Mouse (Mus musculus): ENCODE data around the gene Unc119b.
"Not testable (repeated sequence)": the region's sequence is repeated elsewhere in the genome, so short reads cannot be mapped to it uniquely, and the experiment has no call there.

The Unc119b gene

DNA sequence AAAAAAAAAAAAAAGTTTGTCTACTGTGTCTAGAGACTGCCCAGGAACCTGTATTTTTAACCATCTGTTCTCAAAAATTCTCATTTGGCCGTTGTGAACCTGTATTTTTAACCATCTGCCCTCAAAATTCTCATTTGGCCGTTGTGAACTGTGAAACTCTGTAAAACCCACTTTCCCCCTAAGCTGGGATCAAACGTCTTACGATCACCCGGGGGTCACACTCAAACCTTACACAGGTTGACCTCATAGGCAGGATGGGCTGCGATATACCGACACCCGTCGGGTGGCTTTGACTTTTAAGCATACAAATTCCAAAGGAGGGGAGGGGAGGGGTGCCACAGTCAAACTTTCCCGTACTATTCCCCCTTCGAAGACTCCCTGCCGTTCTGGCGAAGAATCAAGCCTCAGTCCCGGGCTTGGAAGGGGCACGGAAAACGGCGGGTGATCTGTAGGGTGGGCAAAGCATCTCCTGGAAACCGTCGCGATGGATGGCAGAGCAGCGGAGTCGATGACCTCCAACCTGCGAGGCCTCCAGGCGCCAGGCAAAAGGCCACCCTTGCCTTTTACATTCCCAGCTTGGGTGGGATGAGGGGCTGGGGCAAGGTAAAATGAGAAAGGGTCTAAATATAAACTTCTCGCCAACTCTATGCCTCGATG, 22.3 kb upstream of the Unc119b start:
- DNase-seq (ENCODE audit: low spot score): no peak

DNA sequence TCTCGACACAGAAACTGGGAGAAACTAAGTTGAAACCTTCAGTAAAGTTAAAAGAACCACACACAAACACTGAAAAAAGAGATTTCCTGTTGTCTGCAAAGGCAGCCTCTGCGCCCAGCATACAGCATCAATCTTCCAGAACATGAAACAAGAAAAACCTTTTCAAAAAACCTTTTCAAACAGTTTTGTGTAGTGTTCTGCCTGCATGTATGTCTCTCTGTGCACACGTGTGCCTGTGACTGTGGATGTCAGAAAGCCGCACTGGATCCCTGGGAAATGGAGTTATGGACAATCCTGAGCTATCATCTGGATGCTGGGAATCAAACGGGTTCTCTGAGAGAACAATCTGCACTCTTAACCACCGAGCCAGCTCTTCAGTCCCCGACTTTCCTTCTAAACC, 21.6 kb upstream of the Unc119b start:
- DNase-seq (ENCODE audit: low spot score): no peak

DNA sequence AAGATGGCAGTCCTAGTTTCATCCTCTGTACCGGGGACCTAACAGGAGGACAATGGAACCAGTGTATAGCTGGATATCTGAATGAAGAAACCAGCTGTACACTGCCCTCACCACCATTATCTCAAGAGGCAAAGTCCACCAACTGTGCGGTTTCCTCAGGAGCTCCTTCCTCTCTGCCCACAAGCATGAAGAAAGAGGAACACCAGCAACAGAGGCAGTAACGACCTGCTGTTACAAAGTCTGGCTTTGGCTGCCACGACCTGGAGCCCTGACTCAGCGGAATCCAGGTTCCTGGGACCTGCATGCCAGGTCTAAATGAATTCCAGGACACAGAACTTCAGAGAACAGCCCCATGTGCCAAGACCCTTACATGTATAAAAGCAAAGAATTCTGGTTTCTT, 21.1 kb upstream of the Unc119b start:
- DNase-seq (ENCODE audit: low spot score): no peak

DNA sequence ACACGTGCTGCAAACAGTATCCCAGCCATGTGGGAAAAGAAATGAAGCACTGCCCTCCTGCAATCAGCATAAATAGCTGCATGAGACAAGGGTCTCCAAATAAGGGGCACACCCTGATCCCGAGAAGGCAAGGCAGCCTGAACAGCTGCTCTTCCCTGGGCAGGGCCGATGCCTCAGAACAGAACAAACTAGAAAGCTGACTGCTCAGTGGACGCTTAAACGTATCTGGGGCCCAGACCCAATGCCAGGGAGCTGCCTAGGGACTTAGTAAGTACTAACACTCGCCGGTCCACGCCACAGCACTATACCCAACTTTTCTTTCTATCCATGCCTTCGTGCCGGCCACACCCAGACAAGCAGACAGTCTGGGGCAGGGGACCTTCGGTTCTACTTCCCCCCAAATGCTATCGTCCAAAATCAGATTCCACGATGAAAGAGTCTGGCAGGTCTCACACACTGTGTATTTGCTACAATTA, 20.4 kb upstream of the Unc119b start:
- no peak for DNase-seq (ENCODE audit: low spot score)

DNA sequence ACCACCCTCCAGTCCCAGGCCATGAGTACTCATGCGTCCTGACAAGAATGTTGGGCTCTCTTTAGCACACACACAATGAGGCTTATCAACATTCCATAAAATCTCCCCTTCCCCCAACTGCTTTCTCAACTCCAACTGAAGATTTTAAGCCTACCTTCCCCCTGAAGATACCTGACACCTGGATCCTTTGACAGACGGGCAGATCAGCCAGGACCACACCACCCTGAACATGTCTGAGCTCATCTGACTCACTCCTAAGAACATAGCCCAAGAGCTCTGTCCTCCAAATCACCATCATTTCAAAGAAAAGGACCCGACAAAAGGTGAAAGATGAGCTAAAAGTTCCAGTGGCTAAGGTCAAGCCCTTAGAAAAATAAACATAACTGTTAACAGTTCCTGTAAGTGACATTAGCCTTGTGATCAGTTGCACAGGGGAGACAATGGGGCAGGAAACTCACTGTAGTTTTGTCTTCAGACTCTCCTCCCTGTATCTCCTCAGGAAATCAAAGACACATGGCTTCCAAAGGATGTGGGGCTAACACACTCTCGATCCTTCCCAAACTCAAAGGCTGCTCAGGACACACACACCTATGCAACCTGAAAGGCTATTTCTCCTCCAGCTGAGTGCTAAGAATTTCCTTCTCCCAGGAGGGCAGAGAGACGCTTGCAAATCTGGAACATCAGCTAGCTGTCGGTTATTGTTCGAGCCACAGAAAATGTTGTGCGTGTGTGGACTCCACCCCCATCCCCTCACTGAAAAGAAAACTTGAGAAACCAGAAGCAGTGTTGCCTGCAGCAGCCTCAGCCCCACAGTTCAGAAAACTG, 17.6 kb upstream of the Unc119b start:
- DNase-seq (ENCODE audit: low spot score): no peak

DNA sequence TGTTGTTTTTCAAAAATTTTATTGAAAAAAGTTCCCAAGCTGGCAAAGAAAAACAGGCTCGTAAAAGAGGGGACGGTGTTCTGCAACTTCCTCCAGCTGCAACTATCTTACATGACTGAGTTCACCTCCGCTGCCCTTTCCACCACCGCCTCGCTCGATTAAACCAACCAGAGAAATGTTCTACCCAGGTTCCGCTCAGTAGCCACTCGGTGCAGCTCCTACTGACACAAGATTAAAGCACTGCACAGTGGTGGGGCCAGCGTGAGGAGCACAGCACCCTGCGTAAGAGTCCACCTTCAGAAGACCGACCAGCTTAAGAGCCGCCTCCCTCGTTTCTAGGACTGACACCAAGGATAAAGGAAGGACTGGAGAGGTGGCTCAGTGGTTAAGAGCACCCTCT, 16.7 kb upstream of the Unc119b start:
- DNase-seq (ENCODE audit: low spot score): no peak

DNA sequence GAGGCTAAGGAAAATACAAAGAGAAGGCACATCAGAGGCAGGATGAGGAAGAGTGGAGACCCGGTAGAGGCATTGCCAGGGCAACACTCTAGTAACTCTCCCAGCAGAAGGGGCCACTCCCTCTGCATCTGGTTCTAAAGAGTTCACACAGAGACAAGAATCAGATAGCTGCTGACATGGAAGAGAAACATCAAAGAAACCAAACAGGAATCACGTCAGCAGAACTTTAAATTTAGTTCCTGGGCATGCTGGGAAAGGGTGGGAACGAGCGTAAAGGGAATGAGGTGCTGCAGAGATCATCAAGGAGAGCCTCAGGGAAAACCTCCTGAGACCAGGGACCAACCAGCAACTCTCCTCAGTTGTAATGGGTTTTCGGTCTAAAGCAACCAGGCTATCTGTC, 16.2 kb upstream of the Unc119b start:
- DNase-seq (ENCODE audit: low spot score): no peak

DNA sequence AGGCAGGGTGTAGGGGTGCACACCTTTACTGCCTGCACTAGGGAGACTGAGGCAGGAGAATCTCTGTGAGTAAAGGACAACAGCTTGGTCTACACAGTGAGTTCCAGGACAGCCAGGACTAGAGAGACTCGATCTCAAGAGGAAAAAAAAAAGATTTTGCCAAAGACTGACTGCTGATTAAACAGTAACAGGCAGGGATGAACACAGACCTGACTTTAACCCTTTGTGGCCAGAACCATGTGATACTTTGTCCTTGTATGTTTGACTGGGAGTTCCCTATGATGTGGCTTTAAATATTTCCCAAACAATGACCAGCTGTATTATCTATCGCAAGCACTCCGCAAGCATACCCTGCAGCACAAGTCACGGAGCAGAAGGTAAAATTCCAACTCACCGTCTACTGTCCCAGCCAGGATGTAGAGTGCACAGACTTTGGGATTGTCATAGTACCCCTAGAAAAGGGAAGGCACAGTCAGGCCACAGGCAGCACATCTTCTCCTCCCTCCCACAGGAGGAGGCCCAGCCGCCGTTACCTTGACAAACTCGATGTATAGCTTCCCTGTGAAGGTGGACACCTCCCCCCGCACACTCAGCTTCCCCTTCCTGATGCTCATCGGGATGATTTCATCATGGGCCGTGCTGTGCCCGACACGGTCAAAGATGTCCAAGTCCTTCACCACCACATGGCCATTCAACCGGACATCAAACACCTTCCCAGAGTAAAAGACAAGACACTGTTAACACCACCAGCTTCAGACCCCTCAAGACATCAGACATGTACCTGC, 15.1 kb upstream of the Unc119b start:
- DNase-seq (ENCODE audit: low spot score): no peak

DNA sequence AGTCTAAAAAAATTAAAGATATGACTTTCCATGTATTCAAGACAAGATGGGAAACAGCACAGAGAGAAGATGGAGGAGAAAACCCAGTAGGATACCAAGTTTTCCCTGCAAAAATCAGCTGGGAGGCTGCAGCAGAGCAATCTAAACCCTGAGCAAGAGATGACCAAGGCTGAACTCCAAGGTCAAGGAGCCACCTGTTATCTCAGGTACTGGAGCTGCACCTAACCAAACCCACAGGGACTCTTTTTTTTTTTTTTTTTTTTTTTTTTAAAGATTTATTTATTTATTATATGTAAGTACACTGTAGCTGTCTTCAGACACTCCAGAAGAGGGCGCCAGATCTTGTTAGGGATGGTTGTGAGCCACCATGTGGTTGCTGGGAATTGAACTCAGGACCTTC, 14.1 kb upstream of the Unc119b start:
- not testable (repeated sequence) for DNase-seq (ENCODE audit: low spot score)

DNA sequence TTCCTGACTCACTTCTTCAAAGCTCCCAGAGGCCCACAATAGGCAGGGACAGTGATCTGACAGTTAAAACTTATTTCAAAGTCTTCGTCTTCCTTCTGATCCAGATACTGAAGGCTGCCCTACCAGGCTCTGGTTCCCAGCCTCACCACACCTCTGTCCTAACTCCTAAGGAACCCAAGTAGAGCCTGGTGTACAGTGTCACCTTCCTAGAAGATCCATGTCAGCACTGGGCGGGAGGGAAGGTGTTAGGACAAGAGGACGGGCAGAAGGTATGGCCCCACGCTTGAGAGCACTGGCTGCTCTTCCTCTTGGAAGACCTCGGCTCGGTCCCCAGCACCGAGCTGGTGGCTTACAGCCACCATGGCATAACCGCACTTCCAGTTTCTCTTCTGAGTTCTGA, 13.6 kb upstream of the Unc119b start:
- DNase-seq (ENCODE audit: low spot score): no peak

DNA sequence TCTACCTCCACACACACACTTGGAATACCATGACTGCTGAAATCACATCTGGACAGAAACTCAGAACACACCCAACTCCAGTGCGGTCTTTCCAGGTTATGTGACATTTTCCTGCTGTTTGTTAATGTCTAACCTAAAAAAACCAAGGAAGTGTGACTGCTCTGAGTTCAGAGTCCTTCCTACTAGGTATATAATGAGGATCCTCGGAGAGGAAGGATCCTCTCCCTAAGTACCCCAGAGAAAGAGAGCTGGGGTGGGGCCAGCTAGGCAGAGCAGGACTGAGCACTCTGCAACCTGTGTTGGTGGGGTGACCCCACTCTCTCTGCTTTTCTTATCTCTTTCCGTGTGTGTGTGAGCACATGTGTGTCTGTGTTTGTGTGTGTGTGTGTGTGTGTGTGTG, 12.6 kb upstream of the Unc119b start:
- DNase-seq (ENCODE audit: low spot score): no peak

DNA sequence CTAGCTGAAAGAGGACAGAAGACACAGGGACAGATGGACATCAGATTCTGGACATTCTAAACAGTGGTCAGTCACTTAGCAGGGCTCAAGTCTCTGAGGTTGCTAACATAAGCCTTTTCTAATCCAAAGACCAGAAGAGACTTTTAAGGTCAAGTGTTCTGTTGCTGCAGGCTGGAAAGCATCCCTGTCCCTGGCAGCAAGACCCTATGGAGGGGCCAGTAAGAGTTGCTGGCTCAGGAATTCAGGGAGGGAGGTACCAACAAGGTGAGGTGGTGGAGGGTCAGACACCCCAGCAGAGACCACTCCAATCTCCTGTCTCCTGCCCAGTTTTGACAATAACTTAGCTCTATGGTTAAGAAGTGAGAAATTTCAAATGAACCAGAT, 12.0 kb upstream of the Unc119b start:
- DNase-seq (ENCODE audit: low spot score): no peak

DNA sequence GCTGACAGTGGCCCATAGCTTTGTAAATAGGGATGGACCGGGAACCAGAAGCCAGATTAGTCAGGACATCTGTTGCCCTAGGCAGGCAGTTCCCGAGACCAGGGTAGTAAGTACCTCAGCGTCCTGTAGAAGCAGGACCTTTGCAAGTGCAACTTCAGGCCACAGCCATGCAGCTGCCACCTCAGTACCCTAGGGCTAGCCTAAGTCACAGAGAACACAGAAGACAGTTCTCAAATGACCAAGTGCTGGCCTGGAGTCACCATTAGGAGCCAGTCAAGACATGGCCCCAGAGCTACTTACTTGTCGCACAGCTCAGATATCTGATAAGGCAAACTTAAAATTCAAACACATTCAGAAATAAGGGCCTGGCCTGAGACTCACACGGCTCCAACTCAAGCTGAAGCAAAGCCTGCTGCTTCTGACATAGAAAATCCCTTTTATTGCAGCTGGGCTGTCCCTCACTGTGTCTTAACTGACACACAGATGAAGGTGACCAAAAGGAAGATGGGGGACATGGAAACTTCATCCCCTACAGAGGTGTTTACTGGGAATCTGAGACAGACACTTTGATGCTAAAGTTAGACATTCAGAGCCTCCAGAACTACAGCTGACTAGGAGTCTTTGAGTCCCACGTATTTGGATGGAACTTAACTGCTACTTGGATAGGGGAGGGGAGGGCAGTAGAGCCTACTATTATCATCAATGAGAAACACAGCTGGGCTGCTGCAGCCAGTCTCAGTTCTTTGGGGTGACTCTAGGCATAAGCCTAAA, 11.4 kb upstream of the Unc119b start:
- no peak for DNase-seq (ENCODE audit: low spot score)

DNA sequence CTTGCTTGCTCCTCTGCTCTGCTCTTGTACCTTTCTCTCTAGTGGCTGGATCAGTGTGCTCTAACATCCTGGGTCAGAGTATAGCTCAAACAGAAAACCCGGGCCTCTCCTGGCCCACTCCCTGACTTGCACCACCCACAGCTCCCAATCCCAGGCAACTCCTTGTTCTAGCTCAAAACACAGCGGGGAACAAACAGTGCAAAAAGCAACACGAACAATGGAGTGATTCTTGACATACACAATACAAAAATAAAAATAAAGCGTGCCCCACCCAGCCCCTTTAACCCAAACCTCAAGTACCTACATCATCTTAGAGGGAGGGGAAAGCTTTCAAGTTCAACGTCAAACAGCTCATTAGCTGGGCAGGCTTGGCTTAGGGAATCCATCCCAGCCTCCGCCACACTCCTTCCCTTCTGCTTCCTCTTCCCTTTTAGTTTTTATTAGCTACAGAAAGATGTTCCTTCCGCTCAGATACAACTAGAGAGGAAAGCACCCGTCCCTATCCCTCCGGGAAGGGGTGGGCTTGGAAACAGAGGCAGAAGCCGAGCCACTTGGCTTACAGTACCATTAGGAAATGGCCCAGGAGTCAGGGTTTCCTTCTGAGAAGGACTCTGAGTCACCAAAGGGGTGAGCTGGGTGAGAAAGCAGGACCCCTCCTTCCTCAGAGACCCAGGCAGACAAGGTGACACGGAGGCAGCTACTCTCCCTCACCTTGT, 10.6 kb upstream of the Unc119b start:
- no peak for DNase-seq (ENCODE audit: low spot score)

DNA sequence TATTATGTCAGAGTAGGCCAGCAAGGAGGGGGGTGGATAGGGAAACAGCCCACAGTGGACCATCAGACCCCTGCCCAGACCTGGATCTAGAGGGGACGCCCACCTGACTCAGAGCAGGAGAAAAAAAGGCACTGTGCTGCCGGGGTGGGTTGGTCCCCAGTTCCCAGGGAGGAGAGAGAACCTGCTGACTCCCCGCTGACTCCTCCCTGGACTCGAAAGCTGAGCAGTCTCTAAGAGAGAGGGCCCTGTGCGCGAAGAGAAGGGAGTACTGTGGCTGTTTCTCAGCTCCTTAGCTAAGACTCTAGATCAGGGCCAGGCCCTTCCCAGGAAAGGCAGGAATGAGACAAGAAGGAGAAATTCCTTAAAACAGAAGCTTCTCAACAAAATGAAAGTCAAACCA, 9.7 kb upstream of the Unc119b start:
- DNase-seq (ENCODE audit: low spot score): no peak

DNA sequence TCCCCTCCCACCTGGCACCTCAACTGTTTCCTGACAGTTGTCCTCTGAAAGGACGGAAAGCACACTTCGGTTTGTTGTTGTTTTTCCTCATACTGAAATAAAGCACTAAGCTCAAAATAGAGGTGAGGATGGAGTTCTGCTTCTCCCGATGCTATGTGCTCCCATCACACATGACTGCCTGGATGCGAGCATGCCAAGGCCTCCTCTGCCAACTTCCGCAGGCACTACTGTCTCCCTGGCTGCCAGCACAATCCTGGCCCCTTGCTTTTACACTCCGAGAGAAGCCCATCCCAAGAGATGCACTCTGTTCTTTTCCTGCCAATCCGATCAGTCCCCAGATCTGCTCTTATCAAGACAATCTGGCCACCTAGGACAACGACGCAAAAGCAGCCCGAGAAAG, 8.8 kb upstream of the Unc119b start:
- no peak for DNase-seq (ENCODE audit: low spot score)

DNA sequence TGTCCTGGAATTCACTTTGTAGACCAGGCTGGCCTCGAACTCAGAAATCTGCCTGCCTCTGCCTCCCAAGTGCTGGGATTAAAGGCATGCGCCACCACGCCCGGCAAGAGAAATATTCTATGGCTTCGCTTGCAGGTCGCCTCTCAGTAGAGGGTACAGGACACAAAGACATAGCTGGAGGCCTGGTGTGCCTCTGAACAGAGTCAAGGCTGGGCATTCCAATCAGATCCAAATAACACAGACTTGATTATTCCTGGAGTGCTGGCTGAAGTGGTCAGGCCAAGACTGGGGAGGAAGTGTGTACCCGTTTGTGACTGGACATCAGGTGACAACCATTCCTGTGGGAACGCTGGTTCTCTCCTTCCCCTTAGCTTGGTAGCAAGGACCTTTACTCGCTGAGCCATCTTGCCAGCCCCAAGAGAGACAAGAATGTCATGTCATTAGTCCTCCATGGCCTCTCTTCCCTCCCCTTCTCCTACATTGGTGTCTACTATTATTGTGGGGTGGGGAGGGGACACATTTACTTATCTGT, 7.5 kb upstream of the Unc119b start:
- DNase-seq (ENCODE audit: low spot score): no peak

DNA sequence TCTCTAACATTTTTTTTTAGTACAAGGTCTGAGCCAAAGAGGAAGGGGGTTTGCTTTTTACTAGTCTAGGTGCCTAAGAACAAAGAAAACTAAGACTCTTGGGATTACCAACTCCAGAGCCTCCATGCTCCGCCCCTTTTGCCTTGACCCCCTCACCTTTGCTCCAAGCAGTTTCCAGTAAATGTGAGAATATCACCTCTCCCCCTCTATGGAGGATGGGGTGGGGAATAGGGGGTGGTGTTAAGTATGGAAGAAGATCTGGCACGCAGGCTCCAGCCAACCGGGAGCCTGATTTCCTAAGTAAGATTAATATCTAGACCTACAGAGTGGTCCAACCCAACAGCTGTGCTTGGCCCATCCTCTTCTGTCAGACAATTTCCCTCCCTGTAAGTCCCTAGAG, 6.0 kb upstream of the Unc119b start:
- DNase-seq (ENCODE audit: low spot score): no peak

DNA sequence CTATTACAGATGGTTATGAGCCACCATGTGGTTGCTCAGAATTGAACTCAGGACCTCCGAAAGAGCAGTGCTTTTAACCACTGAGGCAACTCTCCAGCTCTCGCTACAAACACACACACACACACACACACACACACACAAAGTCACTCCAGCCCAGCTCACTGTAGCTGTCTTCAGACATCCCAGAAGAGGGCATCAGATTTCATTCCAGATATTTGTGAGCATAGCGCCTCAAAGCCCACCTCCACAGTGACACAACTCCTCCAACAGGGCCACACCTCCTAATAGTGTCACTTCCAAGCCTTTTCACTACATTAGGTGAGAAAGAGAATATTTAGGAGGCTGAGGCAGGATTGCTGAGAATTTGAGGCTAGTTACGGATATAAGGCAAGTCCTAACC, 4.3 kb upstream of the Unc119b start:
- no peak for DNase-seq (ENCODE audit: low spot score)

DNA sequence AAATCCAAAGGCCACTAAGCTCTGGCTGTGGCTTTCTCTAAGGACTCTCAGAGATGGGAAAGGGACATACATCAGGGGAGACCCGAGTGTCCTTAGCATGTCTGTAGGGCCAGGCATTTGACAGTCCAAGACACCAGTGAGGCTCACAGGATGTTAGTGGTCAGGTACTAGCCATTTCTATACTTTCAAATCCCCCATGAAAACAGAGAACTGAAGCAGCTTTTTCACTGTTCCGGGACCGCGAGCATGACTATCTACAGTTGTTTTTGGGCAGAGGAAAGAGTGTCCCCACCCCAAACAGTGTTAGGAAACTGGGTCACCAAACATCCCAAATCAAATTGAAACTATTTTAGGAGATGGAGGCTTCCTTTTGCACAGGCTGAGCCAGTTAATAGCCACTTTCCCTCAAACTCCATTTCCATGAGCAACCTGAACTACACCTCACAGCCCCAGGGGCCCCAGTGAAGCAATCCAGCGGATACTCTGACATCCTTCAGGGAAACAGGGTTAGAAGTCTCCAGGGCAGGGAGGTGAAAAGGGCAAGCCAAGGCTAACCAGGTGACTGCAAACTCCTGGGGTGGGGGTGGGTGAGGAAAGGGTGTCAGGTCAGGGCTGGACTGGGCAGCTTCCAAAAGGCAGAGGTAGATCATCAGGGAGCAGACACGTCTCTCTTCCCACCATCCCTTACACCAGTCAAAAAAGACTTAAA, 1.3 kb downstream of the Unc119b start:
- no peak for DNase-seq (ENCODE audit: low spot score)

DNA sequence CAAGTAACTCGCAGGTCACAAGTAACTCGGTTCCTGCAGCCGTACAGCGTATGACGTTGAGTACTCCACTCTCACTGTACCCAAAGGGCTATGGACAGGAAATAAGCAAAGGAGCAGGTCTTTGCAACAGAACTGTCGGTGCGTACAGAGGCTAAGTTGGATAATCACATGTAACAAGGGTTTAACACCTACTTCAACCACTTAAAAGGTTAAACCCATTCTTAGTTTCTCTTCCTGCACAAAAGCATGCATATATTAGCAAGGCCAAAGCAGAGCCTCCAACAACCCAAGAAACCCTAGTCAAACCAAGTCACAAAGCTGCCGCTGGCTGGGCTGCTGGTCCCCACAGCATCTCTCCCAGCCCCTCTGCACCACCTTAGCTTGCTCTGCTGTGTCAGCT, 2.3 kb downstream of the Unc119b start:
- DNase-seq (ENCODE audit: low spot score): no peak

Measured in urinary bladder, postnatal 10 days (tissue).